Mouse (Mus musculus) E14TG2a.4 (cell line): ENCODE measurements at regions not wholly inside any gene's neighbourhood (a gene's known extent, or its start where the extent isn't known, plus 50 kb on each side); places are given as distances from the start of the nearest gene placed in this dataset.

Source experiments
- H3K27me3 ChIP-seq: 2 replicates; pipeline ENCODE4 v1.6.1; 2014; ENCODE audit warnings: low read length, control low read depth; ENCODE audit not compliant: insufficient read depth
- H3K36me3 ChIP-seq: 2 replicates; pipeline ENCODE4 v1.6.1; 2014; ENCODE audit warnings: low read length, control low read depth; ENCODE audit not compliant: insufficient read depth
- H3K4me1 ChIP-seq: replicated peaks from 2 replicates; pipeline ENCODE4 v1.6.1; 2014; ENCODE audit warnings: low read depth, low read length, control low read depth
- H3K4me3 ChIP-seq: replicated peaks from 2 replicates; pipeline ENCODE4 v1.5.1; 2014; ENCODE audit warnings: mild to moderate bottlenecking, low read length
- H3K9me3 ChIP-seq: 2 replicates; pipeline ENCODE4 v1.6.1; 2014; ENCODE audit warnings: low read length, control low read depth
- CTCF ChIP-seq: conservative IDR thresholded peaks from 2 replicates; pipeline ENCODE4 v1.5.1; 2014; ENCODE audit warnings: low read length
- NANOG ChIP-seq: IDR thresholded peaks from 2 replicates; pipeline ENCODE4 v1.6.1; 2014; ENCODE audit warnings: borderline replicate concordance, low read length, mixed read lengths
- POU5F1 ChIP-seq: IDR thresholded peaks from 2 replicates; pipeline ENCODE4 v1.6.1; 2014; ENCODE audit warnings: low read length, borderline replicate concordance

DNA sequence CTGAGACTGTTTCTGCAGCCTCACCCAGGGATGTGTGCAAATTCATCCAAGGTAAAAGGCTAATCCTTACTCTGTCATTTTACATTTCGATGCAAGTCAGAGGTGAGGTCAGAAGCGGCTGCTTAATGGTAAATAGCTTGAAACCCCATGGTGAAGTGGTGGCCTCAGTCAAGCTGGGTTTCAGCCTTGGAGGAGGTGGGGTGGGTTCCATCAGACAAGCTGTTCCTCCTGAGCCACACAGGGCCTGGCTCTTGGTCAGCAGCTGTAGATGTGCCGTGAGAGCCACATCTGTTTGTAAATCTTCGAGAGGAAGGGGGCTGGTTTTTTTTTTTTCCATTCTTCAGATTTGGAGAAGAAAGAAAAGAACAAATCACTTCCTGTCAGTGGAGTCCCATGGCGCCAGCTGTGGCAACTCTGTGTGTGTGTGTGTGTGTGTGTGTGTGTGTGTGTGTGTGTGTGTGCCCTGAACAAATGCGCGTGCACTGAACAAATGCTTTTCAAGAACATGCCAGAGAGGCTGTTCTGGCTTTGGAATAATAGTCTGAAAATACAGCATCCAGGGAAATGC is 139.2 kb downstream of the Wdr11 start:
- no peaks in the 10 kb centered on the region for H3K36me3 ChIP-seq
- no peak for TF ChIP-seq NANOG
- TF ChIP-seq CTCF = no peak
- TF ChIP-seq POU5F1 = no peak

DNA sequence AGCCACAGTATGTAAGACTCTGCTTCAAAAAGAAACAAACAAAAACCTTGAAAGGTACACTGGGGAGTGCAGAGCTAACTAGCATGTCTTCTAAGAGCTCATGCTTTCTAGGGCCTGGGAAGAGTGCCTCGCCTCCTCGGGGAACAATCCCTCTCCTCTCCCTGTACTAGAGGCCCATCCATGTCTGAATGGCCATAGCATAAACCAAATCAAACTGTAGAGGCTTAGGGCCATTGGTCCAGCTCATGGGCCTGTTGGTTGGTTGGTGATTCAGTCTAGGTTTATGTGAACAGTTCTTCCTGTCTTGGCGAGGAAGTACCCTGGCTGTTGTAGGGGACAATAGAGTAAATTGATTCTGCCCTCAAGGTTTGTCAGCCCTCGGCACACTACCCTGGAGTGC is 151.0 kb downstream of the Wdr11 start:
- Histone ChIP-seq H3K4me1 (no peaks in the 10 kb centered on the region), H3K4me3 (no peak overlapping the region), H3K9me3 (peaks cover 32% of the 10 kb centered on the region), H3K36me3 (no peaks in the 10 kb centered on the region), H3K27me3 (no peaks in the 10 kb centered on the region)
- TF ChIP-seq NANOG (no peak), POU5F1 (no peak), CTCF (no peak)

More for the DNA sequence above, 139.2 kb downstream of the Wdr11 start:
- Histone ChIP-seq H3K4me1 (no peaks in the 10 kb centered on the region), H3K9me3 (peaks cover 18% of the 10 kb centered on the region), H3K4me3 (no peak overlapping the region), H3K27me3 (no peaks in the 10 kb centered on the region)

DNA sequence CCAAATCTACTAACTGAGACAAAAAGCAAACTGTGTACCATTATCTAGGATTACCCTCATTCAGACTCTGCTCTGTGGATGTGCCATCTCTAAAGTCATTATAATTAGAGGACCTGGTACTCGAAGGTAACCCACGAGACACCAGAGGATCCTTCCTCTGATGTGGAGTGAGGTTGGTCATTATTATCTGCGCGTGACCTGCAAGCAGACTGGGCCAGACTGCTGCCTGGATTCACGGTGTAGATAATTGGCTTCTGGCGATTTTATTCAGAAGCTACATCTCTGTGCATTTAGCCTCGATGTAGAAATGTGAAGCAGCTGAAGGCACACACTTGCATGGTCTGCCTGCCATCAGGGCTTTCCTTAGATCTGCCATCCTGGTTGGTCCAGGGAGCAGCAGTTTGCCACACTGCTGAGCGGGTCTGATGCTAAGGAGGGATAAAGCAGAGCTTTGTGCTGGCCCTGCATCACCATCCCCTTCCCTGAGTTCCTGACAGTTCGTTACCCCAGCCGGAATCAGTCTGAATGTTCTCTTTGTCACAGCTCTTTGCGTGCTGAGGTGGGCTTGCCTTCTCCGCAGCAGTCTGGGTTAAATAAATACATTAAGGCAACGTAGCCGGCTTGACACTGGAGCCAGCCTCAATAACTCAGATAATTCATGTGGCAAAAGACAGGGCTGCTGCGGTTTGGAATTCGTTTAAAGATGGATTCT is 152.4 kb downstream of the Wdr11 start:
- Histone ChIP-seq H3K4me3 (no peak overlapping the region), H3K36me3 (no peaks in the 10 kb centered on the region), H3K9me3 (peaks cover 38% of the 10 kb centered on the region), H3K4me1 (no peaks in the 10 kb centered on the region), H3K27me3 (no peaks in the 10 kb centered on the region)
- TF ChIP-seq NANOG (no peak), POU5F1 (no peak), CTCF (no peak)

DNA sequence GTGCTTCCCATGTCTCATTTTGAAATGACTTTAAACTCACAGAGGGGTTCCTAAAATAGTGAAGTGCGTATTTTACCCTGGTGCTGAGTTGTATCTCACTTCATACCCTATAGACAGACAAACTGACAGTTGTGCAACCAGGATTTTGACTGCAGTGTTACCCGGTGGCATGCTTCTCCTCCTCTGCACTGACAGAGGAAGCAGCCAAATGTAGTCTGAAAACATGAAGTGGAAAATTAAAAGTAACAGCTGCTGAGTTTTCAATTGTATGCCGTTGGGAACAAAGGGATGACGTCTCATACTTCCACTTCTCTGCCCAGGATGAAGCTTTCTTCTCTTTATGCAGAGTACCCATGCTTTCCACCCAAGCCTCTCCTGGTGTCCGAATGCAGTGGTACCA is 155.0 kb downstream of the Wdr11 start:
- H3K27me3 ChIP-seq = no peaks in the 10 kb centered on the region
- TF ChIP-seq POU5F1 (no peak), CTCF (no peak), NANOG (no peak)
- peaks cover 26% of the 10 kb centered on the region for H3K9me3 ChIP-seq
- no peak overlapping the region for H3K4me3 ChIP-seq
- H3K36me3 ChIP-seq = no peaks in the 10 kb centered on the region
- H3K4me1 ChIP-seq = no peaks in the 10 kb centered on the region

DNA sequence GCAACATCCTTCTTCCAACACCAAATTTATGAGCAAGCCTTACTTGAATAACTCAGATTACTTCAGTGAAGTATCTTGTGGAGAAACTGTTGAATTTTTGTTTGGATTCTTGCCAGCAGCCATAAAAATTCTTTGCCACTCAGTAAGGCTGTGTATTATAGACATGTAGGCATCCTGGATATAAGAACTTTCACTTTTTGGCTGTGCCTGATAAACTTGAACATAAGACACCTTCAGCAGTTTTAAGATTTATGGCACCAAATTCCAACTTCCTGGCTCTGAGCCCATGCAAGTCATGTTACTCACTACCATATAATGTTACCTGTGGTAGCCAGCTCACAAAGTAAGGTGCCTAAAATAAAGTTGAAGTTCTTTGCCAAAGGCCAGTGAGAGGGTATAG is 159.3 kb downstream of the Wdr11 start:
- Histone ChIP-seq H3K27me3 (no peaks in the 10 kb centered on the region), H3K4me3 (no peak overlapping the region), H3K4me1 (no peaks in the 10 kb centered on the region), H3K9me3 (peaks cover 7% of the 10 kb centered on the region; the same call in 1 of the 2 replicates), H3K36me3 (no peaks in the 10 kb centered on the region)
- no peak for TF ChIP-seq CTCF
- TF ChIP-seq POU5F1 = no peak
- no peak for TF ChIP-seq NANOG

DNA sequence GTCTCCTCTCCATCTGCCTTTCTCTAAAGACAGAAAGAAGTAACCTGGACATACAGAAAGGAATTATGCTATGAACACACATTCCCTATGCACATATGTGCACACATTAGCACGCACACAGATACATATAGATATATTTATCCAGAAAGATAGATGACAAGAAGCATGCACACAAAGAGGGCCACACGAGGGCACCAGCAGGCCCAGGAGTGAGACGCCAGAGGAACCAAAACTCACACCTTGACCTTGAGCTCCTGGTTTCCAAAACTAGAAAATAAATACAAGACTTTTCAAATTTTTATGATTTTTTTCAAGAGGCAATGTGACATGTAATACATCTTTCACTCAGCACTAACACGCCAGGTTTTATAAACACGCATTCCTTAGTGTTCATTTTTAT is 163.1 kb downstream of the Wdr11 start:
- Histone ChIP-seq H3K9me3 (peaks cover 6% of the 10 kb centered on the region; the same call in 1 of the 2 replicates), H3K4me3 (no peak overlapping the region), H3K4me1 (no peaks in the 10 kb centered on the region), H3K36me3 (no peaks in the 10 kb centered on the region), H3K27me3 (no peaks in the 10 kb centered on the region)
- no peak for TF ChIP-seq NANOG
- no peak for TF ChIP-seq CTCF
- TF ChIP-seq POU5F1 = no peak

DNA sequence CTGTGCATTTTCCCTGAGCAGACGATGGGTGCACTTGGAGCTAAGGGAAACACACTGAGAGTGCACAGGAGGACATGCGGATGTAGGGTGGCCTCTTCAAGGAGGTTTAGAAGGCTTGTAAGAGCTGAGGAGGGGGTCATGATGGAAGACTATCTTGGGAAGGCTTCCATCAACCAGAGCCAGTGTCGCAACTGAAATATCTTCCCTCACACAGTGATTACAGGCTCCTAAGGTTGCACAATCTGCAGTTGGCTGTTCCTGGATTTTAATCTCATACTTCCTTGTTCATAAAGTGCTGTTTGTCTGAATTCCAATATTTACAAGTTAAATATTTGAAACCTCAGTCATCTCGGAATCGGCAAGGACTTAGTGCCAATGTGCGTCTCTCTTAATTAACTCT is 164.5 kb downstream of the Wdr11 start:
- TF ChIP-seq CTCF (no peak), POU5F1 (no peak), NANOG (no peak)
- no peaks in the 10 kb centered on the region for H3K27me3 ChIP-seq
- H3K4me3 ChIP-seq = no peak overlapping the region
- peaks cover 15% of the 10 kb centered on the region; the same call in 1 of the 2 replicates for H3K9me3 ChIP-seq
- H3K4me1 ChIP-seq = no peaks in the 10 kb centered on the region
- no peaks in the 10 kb centered on the region for H3K36me3 ChIP-seq

DNA sequence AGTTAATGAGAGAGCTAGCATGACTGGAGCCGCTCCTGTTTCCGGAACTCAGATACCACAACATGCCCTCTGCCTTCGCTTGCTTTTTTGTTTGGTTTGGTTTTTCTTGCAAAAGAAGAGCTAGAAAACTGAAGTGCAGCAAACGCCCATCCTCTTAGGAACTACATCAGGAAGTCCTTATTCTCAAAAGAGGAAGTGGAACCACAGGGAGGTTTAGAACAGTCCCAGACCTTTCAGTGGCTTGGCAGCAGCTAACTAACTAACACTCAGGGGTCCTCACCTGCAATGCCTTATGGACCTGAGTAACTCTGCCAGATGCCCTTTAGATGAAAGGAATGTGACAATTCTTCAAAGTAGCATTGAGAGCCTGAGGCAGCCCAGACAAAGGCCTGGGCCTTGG is 168.2 kb downstream of the Wdr11 start:
- H3K9me3 ChIP-seq = peaks cover 15% of the 10 kb centered on the region; the same call in 1 of the 2 replicates
- H3K4me1 ChIP-seq = no peaks in the 10 kb centered on the region
- TF ChIP-seq NANOG = no peak
- no peak overlapping the region for H3K4me3 ChIP-seq
- no peaks in the 10 kb centered on the region for H3K27me3 ChIP-seq
- no peaks in the 10 kb centered on the region for H3K36me3 ChIP-seq

DNA sequence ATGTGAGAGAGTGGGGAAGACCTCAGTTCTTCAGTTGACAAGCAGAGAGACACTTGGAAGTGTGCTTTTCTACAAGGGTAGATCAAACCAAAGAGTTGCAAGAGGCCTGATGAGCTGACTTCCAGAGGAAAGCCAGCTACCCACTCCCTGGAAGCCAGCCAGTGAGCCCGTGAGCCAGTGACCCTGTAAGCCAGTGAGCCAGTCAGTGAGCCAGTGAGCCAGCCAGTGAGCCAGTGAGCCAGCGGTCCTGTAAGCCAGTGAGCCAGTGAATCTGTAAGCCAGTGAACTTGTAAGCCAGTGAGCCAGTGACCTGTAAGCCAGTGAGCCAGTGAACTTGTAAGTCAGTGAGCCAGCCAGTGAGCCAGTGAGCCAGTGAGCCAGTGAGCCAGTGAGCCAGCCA is 168.7 kb downstream of the Wdr11 start:
- Histone ChIP-seq H3K4me1 (no peaks in the 10 kb centered on the region), H3K36me3 (no peaks in the 10 kb centered on the region), H3K27me3 (no peaks in the 10 kb centered on the region), H3K9me3 (peaks cover 15% of the 10 kb centered on the region; the same call in 1 of the 2 replicates), H3K4me3 (no peak overlapping the region)
- TF ChIP-seq POU5F1 (no peak), NANOG (no peak), CTCF (no peak)
